Mouse (Mus musculus): ENCODE results near the gene Adam12.

GRCm38 (mm10) chr7:134272421-134272820 is 40.5 kb upstream of the Adam12 start:
- TF ChIP-seq EP300 (IDR thresholded peaks at IDR 0.05; ENCODE audit: low read depth) (no peak), CTCF (IDR thresholded peaks at IDR 0.05; ENCODE audit: low read depth) (no peak)
